Mouse (Mus musculus) spleen, adult 2 months (tissue): ENCODE measurements around the gene Otud7b.
"Not testable (repeated sequence)": the region's sequence is repeated elsewhere in the genome, so short reads cannot be mapped to it uniquely, and the experiment has no call there.

Source experiments
- CTCF ChIP-seq: fragments of 200-500 bp; IDR thresholded peaks from 2 replicates; pipeline ENCODE4 v1.5.1; 2011; ENCODE audit warnings: mild to moderate bottlenecking, inconsistent platforms; ENCODE audit not compliant: insufficient read depth, insufficient read length, insufficient replicate concordance; ENCODE audit errors: extremely low read depth
- POLR2A ChIP-seq: fragments of 200-500 bp; IDR thresholded peaks from 2 replicates; pipeline ENCODE4 v1.6.1; 2011; ENCODE audit warnings: low read depth, low read length, inconsistent platforms

DNA sequence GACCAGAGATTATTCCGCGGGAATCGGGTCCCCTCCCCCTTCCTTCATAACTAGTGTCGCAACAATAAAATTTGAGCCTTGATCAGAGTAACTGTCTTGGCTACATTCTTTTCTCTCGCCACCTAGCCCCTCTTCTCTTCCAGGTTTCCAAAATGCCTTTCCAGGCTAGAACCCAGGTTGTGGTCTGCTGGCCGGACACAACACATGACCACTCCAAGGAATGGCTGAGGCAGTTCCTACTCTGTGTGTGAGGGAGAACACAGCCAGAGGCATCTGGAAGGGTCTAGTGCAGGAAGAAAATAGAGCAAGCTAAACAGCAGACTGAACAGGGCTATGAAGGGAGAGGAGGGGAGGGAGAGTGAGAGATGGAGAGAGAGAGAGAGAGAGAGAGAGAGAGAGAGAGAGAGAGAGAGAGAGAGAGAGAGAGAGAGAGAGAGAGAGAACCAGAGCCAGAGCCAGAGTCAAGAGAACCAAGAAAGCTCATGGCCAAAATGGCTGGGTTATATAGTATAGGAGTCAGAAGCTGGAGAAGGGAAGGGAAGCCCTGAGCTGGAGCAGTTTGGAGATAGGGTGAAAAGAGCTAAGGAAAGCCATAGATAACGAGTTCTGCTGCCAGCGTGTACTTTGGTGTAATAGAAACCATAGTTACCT lies 94.4 kb downstream of the Otud7b start:
- not testable (repeated sequence) for TF ChIP-seq CTCF, POLR2A
